Mouse (Mus musculus): ENCODE results near the gene Tnxb.

Gene Tnxb

GRCm38 (mm10) chr17:34661121-34661591, 9.2 kb upstream of the Tnxb start:
- peak; percentile 71 for DNase-seq

- no peak for DNase-seq
Measured at GRCm38 (mm10) chr17:34662468-34662867, 7.9 kb upstream of the Tnxb start.

- DNase-seq, result no peak
Measured at GRCm38 (mm10) chr17:34662978-34663377, 7.4 kb upstream of the Tnxb start.

- DNase-seq, result no peak
Measured at GRCm38 (mm10) chr17:34663558-34663957, 6.8 kb upstream of the Tnxb start.

GRCm38 (mm10) chr17:34664472-34664871, 5.9 kb upstream of the Tnxb start:
- no peak for DNase-seq

DNA sequence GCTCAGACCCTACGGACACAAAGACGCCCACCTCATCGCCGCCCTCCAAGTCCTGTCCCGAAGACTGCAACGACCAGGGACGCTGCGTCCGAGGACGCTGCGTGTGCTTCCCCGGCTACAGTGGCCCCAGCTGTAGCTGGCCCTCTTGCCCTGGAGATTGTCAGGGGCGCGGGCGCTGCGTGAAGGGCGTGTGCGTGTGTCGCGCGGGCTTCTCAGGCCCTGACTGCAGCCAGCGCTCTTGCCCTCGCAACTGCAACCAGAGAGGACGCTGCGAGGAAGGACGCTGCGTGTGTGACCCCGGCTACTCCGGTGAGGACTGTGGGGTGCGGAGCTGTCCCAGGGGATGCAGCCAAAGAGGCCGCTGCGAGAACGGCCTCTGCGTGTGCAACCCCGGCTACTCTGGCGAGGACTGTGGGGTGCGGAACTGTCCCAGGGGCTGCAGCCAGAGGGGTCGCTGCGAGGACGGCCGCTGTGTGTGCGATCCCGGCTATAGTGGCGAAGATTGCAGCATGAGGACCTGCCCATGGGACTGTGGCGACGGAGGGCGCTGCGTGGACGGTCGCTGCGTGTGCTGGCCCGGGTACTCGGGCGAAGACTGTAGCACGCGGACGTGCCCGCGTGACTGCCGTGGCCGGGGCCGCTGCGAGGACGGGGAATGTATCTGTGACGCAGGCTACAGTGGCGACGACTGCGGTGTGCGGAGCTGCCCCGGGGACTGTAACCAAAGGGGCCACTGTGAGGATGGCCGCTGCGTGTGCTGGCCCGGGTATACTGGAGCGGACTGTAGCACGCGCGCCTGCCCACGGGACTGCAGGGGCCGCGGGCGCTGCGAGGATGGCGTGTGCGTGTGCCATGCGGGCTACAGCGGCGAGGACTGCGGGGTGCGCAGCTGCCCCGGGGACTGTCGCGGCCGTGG, 1.1 kb downstream of the Tnxb start:
- DNase-seq, result no peak

GRCm38 (mm10) chr17:34672246-34672792, 2.0 kb downstream of the Tnxb start:
- no peak for DNase-seq

DNA sequence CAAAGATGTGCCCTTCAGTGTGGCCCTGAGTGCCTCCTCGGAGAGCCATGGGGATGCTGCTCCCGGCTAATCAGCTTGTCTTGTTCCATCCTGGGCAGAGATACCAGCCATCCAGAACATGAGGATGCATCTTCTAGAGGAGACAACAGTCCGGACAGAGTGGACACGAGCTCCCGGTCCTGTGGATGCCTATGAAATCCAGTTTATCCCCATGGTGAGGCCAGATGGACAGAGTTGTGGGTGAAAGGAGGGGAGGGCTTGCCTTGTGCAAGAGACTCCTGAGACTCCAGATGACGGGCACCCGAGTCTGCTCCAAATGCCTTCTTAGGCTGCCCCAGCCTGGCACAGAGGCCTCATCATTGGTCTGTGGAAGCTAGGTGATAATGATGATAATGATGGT, 2.8 kb downstream of the Tnxb start:
- DNase-seq, result no peak

- DNase-seq, result no peak
Measured at GRCm38 (mm10) chr17:34674524-34675204, 4.3 kb downstream of the Tnxb start.

- DNase-seq, result no peak
Measured at GRCm38 (mm10) chr17:34675205-34676092, 5.1 kb downstream of the Tnxb start.

DNA sequence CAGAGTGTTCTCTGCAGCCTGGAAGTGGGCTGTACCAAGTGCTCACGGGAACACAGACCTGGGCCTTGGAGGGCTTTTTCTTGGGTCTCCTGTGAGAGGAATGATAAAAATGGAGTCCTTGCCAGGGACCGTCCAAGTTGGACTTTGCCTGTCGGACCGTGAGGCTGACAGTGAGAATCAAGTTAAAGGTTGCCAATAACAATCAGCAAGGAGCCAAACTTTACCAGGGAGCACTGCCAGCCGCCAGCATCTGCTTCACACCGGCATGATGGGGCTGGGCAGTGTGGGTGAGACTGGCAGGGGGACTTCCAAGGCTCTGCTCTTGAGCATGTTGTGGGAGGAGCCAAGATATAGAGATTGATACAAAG, 5.7 kb downstream of the Tnxb start:
- DNase-seq, result peak; percentile 85

GRCm38 (mm10) chr17:34676671-34677070, 6.3 kb downstream of the Tnxb start:
- DNase-seq, result no peak

- no peak for DNase-seq
Measured at GRCm38 (mm10) chr17:34680191-34680590, 9.9 kb downstream of the Tnxb start.

DNA sequence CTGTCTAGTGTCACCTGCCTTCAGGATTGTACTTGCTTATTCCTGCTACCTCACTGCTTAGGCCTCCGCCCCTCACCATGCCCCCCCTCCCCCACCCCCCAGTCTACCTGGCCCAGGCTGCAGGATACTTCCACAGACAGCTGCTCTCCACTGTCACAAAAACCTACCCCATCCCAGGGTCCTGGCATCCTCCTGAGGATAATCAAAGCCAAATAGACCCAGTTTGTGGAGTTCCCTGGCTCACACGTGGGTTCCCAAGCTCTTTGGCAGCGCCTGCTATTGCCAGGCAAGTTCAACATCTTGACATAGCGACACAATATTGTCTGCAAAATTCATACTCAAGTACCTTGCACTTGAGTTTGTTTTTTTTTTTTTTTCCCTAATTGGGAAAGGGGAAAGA, 10.3 kb downstream of the Tnxb start:
- DNase-seq, result no peak

- peak; percentile 57 for DNase-seq
Measured at GRCm38 (mm10) chr17:34681132-34681571, 10.8 kb downstream of the Tnxb start.

GRCm38 (mm10) chr17:34681881-34682536, 11.7 kb downstream of the Tnxb start:
- no peak for DNase-seq

DNA sequence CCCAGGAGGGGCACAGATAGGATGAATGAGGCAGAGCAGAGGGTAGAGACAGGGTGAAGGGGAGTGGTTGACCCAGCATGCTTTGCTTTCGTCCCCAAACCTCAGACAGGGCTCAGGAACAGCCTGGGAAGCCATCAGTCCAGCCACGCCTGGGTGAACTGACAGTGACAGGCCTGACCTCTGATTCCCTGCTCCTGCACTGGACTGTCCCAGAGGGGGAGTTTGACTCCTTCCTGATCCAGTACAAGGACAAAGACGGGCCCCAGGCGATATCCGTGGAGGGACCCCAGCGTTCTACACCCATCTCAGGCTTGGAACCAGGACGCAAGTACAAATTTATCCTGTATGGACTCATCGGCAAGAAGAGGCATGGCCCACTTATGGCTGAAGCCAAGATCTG, 12.8 kb downstream of the Tnxb start:
- DNase-seq, result no peak

GRCm38 (mm10) chr17:34683686-34684220, 13.4 kb downstream of the Tnxb start:
- DNase-seq, result no peak

DNA sequence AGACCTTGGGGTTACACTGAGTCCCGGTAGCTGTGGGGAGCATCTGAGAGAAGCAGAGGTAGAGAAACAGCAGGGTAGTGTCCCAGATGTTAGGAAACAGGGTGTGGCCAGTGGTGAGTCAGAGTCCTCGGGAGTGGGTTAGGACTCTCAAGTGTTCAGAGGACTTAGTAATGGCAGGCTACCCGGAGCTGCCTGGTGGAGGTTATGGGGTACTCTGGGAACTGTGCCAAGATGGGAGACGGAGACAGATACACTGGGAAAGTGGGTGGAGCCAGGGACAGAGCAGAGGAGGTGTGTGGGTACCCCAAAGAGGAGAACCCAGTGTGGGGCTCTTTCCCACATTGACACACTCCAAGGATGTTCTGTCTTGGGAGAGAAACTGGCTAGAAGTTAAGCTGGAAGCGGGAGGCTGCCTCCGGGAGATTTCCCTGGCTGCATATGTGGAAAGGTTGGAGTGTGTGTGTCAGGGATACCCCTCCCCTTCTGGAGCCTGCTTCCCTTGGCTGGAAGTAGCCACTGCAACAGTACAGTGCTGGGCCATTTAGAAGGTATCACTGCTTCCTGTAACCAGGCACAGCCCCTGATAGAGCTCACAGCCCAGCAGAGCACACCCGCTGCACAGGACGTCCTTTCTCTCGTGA, 14.0 kb downstream of the Tnxb start:
- no peak for DNase-seq

- DNase-seq, result no peak
Measured at GRCm38 (mm10) chr17:34685120-34686110, 15.1 kb downstream of the Tnxb start.

Measured in kidney, adult 9 months (tissue).